Mouse (Mus musculus) cerebellum, postnatal 10 days (tissue): Measurements from ENCODE around the gene Dennd5b.

Experiments
- DNase-seq, 2 experiments: peaks; one replicate each; pipeline ENCODE4 v3.0.0; 2021; ENCODE audit warnings: mixed read lengths in 2 of 2

The Dennd5b gene

DNA sequence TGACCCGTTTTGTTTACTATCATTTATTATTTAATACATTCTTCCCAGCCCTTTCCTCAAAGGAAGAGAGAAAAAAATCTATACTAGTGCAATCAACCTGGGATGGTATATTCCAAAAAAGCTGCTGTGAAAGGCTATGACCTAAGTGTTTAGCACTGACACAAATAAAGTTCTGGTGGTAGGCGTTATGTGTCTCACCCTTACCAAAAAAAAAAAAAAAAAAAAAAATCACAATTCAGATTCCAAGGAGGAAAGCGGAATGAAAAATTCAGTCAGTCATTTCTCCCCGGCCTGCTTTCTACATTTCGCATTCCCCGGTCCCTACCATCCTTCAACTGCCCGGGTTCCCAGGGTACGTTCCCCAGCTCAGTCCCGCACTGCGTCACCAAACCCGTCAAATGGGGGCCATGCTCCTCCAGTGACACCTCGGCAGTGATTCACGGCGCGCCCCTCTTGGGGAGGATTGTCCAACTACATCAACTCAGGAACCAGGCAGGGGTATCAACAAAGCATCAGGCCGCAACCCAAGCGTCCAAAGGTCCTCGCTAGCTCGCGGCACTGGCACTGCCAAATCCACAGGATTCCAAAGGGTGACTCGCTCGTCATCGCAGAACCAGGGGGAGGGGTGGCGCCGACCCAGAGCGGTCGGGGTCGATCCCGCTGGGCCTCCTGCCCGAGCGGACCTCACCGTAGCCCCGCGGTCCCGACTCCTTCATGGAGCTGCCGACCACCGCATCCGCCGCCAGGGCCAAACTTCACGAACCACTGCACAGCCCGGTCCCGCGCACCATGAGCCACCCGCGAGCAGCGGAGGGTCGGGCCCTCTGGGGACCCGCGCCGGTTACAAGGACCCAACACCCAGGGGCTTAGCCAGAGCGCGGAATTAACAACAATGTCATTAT lies 1.1 kb downstream of the Dennd5b start:
- DNase-seq = peak; percentile 80 to 82

- no peak for DNase-seq
Observed at GRCm38 (mm10) chr6:149098993-149099392, 2.5 kb downstream of the Dennd5b start.

GRCm38 (mm10) chr6:149097276-149097675 lies 4.2 kb downstream of the Dennd5b start:
- DNase-seq = no peak

- no peak for DNase-seq
Observed at GRCm38 (mm10) chr6:149096233-149096632, 5.2 kb downstream of the Dennd5b start.

- peak; percentile 59 to 65 for DNase-seq
Observed at GRCm38 (mm10) chr6:149095389-149095788, 6.1 kb downstream of the Dennd5b start.

- no peak for DNase-seq
Observed at GRCm38 (mm10) chr6:149094555-149094954, 6.9 kb downstream of the Dennd5b start.

GRCm38 (mm10) chr6:149093465-149093864 lies 8.0 kb downstream of the Dennd5b start:
- DNase-seq = no peak

DNA sequence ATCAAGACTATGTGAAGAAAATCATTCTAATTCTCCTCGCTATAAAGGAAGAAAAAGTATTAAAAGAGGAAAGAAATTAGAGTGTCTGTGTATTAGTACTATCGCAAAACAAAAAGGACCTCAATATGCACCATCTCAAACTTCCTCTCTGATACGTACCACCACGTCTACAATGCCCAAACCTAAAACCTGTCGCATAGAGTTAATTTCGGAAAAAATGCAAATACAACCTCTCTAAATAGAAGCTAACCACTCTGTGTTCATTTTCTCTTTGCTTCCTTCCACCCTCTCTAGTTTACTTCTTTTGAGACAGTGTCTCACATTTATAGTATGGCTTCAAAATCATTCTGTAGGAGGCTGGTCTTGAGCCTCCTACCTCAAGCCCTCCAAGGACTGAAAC lies 9.1 kb downstream of the Dennd5b start:
- DNase-seq = no peak

DNA sequence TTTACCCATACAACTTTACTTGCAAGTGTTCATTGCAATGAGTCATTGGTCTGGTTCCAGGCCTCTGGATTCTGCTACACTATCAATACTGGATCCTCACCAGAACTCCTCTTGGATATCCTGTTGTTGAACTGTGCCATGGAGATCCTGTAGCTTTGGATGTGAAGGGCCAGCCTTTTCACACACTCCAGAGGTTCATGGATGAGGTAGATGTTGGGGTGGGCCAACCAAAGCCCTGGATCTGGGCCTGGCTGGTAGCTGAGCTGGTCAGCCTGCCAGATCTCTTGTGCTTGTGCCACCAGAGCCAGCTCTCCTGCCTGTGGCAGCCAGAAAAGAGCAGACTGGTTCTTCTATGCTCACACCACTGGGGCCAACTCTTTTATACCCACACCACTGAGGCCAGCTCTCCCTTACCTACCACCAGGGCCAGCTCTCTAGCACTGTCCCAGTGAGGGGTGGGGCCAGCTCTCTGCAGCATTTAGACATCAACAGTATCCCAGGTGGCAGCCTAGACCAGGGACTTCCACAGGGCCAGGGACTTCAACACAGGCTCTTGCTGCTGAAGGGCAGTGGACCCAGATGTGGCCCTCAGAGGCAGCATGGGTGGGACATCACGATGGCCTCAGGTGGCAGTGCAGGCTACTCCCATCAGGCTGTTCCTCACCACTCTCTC lies 24.2 kb downstream of the Dennd5b start:
- peak; percentile 25 to 46 for DNase-seq

- no peak for DNase-seq
Observed at GRCm38 (mm10) chr6:149073854-149074253, 27.6 kb downstream of the Dennd5b start.

DNA sequence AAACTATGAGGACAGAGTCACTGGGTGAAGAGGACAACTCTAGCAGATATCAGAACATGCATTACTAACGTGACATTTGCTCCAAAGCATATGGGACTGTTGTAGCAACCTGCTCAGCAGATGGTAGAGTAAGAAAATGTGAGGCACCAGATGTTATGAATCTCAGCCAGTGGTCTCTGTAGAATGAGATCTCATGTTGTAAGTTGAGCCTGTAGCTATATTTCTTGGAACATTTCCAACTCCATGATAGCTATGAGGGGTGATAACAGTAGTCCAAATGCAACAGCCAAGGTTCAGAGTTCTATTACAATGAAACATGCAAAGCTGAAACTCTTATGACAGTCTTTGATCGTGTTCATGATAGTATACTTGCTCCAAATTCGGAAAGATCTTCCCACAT lies 28.6 kb downstream of the Dennd5b start:
- no peak for DNase-seq

GRCm38 (mm10) chr6:149070592-149071124 lies 30.8 kb downstream of the Dennd5b start:
- no peak for DNase-seq

DNA sequence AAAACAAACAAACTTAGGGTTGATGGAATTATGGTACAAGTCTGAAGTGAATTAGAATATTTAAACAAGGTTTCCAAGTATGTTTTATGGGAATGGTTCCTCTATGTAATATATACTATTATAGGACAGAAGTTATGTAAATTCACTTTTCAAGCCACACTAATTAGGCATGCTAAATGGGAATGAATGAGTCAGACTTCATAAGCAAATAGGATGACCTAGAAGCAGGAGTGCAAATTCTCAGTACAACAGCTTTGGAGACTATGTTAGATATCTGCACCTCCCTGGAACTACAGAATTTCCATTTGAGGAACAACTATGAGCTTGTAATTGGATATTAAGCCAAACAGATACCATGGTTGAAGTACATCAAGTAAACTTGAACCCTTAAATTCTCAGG lies 38.1 kb downstream of the Dennd5b start:
- no peak for DNase-seq

DNA sequence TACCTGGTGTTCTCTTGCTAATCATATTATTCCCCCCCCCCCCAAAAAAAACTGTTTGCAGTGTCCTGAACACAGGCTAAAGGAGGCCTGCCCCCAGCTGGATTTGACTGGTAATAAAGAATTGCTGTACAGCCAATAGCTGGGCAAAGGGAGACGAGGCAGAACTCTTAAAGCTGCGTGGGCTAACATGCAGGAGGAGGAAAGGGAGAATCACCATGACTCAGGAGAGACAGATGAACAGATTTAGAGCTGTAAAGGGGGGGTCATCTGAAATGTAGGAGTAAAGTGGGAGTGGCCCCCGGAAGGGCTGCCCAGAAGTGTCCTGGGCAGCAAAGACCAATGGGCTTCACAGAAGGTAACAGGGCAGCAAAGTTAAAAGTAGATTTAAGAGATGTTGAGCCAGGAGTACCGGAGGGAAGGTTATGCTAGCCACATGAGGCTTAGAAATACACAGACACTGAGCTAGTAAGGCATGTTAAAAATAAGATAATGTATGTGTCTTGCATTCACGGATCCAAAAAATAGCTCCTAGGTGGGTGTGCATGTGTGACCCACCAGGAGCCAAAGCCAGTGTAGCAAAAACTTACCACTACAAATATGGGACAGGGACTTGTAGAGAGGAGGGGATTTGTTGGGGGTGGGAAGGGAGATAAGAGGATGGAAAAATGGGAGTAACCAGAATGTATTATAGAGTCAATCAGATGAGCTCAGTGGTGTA lies 40.7 kb downstream of the Dennd5b start:
- DNase-seq = no peak

DNA sequence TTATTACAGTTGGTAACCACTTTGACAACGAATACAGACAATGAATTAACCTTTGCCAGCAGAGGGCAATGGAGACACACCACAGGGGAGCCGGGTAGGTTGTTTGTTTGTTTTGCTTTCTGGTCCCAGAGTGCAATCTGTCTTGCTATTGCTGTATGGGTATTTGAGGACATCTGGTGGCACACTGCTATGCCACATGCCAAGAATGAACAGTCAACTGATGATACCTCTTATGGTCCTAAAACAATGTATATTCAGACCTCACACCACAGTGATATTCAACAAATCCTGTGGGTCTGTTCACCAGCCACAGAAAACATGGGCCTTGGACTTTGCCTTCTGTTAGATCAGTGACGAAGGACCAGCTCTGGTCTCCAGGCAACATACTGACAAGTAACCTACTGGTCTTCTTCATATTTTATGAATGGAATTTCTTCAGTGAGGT lies 43.5 kb downstream of the Dennd5b start:
- DNase-seq = peak; percentile 51 to 53

- no peak for DNase-seq
Observed at GRCm38 (mm10) chr6:149054780-149055179, 46.7 kb downstream of the Dennd5b start.

- no peak for DNase-seq
Observed at GRCm38 (mm10) chr6:149050978-149051723, 50.3 kb downstream of the Dennd5b start.

DNA sequence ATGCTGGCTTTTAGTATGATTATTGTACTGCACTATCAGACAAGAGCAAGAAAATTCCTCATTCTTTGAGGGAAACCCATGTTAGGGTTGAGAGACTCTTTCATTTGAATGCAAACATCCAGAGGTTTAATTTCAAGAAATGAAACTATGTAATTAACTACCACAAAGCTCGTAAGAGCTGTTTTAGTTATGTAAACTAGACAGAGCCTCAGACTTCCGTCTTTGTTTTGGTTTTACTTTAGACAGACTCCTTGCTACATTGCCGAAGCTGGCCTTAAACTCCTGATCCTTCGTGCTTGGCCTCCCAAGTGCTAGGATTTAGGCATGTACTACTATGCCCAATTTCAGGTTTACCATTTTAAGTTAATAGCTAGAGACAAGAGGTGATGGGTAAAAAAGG lies 61.4 kb downstream of the Dennd5b start:
- DNase-seq = no peak

GRCm38 (mm10) chr6:149032198-149032597 lies 69.3 kb downstream of the Dennd5b start:
- no peak for DNase-seq

- no peak for DNase-seq
Observed at GRCm38 (mm10) chr6:149031377-149031776, 70.1 kb downstream of the Dennd5b start.

DNA sequence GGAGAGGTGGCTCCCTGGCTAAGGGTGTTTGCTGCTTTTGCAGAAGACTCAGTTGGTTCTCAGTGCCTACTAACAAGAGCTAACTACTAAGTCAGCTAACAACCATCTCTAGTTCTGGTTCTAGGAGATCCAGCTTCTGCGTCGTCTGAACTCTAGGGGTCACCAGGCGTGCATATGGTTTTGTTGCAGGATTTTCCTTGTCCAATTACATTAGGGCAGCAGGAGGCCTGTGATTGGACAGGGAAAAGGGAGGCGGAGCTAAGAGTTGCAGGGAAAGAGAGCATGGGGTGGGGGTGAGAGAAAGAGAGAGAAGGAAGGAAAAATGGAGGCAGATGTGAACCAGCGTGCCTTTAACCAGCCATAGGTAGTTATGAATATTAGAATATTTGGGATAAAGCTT lies 83.0 kb downstream of the Dennd5b start:
- no peak for DNase-seq

DNA sequence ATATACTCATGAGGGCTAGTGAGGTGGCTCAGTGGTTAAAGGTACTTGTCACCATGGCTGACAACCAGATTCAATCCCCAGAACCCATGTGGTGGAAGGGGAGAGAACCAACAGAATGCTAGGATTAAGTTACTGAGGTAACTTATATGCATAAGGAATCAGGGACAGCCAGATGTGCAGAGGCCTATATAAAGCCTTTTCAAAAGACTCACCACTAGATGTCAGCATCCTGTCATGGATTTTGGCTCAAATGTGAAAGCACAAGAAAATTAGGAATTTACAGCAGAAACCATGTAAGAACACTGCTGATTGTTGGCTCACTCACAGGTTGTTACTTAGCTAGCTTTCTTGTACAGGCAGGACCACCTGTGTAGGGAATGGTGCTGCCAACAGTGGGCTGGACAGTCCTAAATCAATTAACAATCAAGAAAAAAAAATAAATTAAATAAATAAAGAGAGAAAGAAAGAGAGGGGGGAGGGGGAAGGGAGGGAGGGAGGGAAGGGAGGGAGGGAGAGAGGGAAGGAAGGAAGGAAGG lies 90.6 kb downstream of the Dennd5b start:
- peak; percentile 6 to 21 for DNase-seq
